Mouse (Mus musculus) skeletal muscle tissue, adult 2 months (tissue): ENCODE data around the gene Cd52.
"Not testable (repeated sequence)": the region's sequence is repeated elsewhere in the genome, so short reads cannot be mapped to it uniquely, and the experiment has no call there.

ENCODE experiments used
- DNase-seq: peaks from one replicate; pipeline ENCODE4 v3.0.0-alpha.2; 2012; ENCODE audit warnings: low read depth, low spot score

Cd52 gene

DNA sequence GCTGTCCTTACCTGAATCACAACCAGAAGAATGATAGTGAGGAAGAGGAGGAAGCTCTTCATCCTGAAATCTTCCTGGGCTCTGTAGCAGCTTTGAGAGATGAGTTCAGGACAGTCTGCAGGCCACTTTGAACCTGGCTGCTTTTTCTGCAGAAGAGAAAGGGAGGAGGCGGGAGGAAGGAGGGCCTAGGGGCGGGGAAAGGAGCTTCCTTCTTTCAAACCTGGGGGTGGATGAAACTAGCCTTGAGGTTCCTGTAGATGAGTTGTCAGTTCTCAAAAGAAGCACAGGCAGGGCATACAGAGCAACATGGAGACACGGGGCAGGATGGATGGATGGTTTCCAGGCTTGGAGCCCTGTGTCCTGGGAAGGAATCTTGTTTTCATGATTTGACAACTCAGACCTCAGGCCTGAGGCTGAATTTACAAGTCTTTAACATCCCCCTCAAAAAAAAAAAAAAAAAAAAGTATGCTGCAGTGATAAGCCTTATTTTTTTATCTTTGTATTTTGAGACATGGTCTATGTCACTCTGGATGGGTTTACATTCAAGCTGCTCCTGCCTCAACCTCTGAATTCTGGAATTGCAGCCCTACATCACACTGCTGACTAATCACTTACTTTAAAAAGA is at the start of gene Cd52:
Gene Cd52, minus strand, starts transcription at position 160 of the 625 bp plus-strand sequence.
- DNase-seq, result peak; percentile 30

GRCm38 (mm10) chr4:134144297-134144696 is 49.4 kb upstream of the Cd52 start:
- not testable (repeated sequence) for DNase-seq

DNA sequence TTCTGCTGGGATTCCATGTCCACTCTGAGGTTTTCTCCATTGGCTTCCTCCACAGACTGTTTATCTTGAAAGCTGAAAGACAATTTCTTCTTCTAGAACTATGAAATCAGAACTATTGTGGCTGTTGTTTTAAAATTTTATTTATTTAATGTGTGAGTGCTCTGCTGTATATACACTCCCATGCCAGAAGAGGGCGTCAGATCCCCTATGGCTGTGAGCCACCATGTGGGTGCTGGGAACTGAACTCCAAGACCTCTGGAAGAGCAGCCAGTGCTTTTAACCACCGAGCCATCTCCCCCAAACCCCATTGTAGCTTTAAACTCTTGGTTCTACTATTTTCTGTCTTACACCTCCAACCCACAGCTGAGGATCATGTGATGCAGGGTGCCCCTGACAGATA is 44.0 kb upstream of the Cd52 start:
- no peak for DNase-seq

GRCm38 (mm10) chr4:134136280-134136926 is 41.5 kb upstream of the Cd52 start:
- no peak for DNase-seq

DNA sequence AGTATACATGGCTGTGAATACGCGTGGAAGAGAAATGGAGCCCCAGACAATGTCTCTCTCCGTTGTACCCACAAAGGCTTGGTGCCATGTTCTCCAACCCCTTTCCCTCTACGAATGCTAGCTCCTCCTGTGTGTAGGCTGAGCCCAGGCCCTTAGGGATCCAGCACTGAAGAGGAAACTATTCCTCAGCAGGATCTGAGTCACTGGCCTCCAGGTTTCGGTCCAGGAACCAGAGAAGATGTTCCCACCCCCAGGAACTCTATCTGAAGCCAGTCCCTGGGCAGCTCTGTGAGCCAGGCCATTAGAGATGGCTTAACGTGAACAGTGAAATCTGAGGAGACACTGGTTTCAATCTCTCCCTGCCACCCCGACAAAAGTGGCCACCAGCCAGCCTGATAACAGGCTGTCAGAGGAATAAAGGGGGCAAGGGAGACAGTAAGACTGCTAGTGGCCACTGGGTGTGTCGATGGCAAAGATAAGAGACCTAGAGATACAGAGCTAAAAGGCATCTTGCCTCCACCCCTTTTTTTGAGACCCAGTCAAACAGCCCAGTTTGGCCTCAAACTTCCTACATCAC is 37.7 kb upstream of the Cd52 start:
- no peak for DNase-seq

GRCm38 (mm10) chr4:134132117-134132516 is 37.2 kb upstream of the Cd52 start:
- no peak for DNase-seq

DNA sequence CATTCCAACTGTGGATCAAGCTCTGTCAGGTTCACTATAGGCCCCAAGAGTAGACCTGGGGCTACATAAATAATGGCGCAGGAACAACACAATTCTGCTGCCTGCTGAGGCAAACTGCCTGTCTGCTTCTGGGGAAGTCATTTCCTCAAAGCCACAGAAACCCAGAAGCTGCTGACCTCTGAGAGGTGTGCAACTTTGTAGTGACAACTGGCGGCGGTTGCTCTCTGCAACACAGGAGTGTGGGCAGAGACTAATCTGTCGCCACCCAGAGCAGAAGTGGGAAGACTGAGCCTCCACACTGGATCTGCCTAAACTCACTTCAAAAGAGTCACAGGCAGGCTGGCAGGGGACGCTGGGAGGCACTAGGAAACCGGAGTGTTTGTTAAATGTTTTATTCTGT is 34.6 kb upstream of the Cd52 start:
- DNase-seq, result no peak

DNA sequence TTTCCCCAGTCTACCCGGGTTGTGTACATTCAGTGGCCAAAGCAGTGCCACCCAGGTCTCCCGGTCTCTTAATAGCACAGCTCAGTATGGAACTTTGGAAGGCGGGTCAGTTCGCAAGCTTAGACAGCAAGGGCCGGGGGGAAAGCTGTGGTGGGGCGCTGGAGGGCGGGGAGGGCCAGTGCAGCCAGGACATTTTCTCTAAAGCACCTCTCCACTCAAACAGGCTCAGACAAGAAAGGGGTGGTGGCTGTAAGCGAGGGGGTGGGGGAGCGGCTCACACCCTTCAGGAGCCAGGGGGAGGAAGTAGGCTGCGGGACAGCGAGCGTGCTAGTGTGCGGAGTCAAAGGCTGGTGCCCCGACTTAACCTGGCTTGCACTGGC is 34.1 kb upstream of the Cd52 start:
- DNase-seq, result no peak

DNA sequence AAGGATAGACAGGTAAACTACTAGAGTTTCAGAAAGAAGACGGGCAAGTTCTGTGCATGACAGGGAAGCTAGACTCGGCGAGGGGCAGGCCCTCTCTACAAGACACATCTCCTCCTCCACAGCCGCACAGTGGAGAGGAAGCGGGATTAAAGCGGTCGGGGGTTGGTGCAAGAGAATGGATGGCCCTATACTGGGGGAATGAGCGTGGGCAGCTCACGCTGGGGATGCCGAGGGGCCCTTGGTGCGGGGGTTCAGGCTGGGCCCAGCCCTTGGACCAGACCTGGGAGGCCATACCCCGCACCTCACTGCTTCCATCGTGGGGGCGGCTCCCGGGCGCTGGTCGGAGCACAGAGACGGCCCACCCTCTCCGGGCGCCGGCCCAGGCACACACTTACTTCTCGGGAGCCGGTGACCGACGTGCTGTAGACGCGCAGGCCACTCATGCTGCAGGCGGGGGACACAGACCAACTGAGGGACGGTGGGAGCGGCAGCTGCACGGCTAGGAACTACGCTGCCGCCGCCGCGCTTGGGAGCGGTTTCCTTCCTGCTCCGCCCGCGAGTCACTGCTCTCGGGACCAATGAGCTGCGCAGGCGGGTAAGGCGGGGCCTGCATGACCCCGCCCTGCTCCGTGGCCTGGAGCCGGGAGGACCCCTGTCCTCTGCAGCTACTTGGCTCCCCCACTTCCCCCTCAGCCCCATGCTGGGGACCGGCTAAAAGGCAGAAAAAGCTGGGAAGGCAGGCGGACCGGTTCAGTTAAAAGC is 33.5 kb upstream of the Cd52 start, which contains the start of gene Sh3bgrl3:
Gene Sh3bgrl3, minus strand, starts transcription at position 569 of the 762 bp plus-strand sequence.
- DNase-seq, result peak; percentile 78

DNA sequence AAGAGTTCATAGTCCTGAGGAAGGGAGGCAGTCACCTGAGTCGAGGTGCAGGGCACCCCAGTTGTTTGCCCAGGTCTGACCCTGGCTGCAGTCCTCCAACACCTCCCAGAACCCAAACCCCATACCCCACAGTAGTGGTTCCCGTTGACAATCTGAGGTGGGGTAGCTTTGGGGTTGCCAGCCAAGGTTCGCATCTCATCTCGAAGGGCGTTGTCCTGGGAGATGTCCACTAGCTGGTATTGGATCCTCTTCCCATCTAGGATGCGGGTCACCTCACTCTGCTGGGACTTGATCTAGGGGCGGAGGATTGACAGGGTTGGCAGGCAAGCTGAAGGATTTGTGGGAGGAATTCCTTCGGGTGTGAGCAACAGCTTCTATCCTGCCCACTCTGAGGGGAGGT is 32.9 kb upstream of the Cd52 start:
- DNase-seq, result no peak

DNA sequence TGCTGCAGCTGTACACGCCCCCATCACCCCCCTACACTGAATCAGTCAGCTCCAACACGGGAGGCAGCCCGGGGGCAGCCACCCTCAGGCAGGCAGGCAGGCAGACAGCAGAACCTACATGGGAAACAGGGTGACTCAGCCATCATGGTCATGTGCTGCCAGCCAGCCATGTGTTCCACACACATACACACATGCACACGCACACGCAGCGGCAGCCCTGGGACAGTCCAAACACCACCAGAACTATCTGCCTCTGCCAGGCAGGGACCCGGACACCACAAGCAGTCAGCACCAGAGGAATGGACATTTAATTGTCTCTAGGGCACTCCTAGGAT is 32.2 kb upstream of the Cd52 start:
- no peak for DNase-seq

- no peak for DNase-seq
Observed at GRCm38 (mm10) chr4:134126300-134127120, 31.6 kb upstream of the Cd52 start.

- DNase-seq, result no peak
Observed at GRCm38 (mm10) chr4:134125383-134126060, 30.6 kb upstream of the Cd52 start.

DNA sequence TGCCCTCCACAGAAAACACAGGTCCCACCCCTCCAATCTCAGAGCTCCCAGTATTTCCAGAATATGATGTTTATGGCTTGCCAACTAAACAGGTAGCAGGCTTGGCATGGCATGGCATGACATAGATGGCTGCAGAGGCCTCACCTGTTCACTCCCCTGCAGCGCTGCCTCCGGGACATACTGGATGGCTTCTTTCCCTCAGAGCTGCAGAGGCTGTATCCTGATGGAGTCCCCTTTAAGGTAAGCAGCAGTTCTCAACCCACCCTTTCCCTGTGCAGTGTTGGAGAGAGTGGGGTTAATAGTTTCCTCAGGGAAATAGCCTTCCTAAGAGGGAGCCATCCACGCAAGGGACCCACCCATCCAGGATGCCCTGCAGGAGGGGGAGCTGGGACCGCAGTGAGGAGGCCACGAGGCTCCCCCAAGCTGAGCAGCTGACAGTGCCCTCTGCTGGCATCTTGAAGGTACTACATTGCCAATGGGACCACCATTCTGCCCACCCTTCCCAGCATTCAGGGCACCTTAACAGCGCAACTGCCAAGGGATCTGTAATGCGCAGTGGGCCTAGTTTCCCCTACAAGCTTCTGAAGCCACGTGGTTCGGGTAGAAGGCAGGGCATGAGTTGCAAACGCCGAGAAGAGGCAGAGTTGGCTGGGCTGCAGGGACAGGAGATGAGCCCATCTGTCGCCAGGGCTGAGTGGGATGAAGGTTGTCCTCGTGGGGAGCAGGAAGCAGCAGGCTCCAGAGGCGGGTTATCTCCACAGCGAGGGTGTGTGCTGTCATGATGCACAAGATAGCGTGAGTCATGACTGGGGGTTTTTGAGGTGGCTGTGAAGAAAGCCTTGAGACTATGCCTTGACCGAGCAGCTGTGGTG is 29.0 kb upstream of the Cd52 start:
- no peak for DNase-seq

DNA sequence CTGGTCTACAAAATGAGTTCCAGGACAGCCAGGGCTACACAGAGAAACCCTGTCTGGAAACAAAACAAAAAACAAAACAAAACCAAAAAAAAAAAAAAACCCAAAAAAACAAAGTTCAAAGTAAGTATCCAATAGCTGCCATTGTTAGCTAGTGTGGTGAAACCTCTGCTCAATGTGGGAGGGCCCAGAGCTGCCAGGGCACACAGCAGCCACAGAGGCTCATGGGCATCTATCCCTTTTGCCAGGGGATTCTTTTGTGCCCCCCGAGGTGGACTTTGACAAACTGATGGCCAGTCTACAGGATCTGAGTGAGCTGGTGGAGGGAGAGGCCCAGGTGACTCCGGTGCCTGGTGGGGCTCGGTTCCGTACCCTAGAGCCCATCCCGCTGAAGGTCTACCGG is 28.3 kb upstream of the Cd52 start:
- DNase-seq, result no peak

- DNase-seq, result peak; percentile 51
Observed at GRCm38 (mm10) chr4:134122281-134122680, 27.4 kb upstream of the Cd52 start.

DNA sequence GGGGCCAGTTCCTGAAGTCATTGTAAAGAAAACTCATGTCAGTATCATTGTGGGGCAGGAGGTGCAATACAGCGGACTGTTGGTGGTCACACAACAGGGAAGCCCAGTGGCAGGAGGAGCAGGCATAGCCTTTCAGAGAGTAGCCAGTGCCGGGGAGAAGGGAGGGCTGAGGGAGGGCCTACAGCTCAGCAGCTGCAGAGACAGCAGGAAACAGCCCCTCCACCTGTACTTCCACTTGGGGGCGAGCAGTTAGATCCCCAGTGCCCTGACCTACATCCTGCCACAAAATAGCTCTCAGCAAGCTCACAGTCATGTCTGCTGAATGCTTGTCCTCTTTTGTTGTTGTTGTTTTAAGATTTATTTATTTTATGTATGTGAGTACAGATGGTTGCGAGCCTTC is 26.7 kb upstream of the Cd52 start:
- no peak for DNase-seq

DNA sequence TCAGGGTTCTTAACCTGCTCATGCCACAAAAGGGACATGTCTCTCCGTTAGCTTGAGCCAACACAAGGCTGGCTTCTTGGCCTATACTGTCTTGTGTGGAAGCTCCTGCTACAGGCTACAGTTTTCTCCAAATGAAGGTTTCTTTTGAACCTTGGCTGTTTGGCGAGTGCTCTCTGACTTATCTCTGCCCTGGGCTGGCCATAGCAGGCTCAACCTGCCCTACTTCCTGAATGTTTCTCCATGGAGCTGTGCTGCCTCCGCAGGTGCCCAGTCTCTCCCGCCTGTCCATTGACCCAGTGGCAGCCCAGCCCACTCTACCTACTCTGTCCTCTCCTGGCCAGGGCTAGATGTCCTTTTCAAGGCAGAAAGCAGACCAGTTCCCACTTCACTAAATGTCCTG is 26.0 kb upstream of the Cd52 start:
- DNase-seq, result no peak

DNA sequence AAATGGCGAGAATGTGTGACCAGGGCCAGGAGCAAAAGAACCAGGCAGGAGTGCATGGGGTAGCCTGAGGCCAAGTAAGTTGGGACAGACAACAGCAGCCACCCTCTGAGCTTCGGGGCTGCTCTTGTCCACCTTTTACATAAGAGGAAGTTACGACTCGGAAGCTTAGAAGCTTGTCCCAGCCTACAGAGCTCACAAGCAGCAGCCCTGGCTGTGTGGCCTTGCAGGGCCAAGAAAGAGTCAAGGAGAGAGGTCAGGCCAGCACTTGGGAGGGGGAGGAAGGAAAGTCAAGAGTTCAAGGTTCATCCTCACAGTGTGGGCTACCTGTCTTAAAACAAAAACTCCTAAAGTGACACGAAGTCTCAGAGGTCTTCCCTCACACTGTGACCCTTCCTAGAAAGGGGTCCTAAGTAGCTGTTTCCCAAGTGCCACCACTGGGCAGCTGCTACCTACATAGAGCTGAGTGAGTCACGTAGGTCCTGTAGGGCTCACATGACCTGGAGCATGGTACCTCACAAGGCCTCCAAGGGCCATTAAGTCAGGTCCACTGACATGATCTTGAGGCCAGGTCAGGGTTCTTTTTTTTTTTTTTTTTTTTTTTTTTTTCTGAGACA is 25.4 kb upstream of the Cd52 start:
- DNase-seq, result no peak

DNA sequence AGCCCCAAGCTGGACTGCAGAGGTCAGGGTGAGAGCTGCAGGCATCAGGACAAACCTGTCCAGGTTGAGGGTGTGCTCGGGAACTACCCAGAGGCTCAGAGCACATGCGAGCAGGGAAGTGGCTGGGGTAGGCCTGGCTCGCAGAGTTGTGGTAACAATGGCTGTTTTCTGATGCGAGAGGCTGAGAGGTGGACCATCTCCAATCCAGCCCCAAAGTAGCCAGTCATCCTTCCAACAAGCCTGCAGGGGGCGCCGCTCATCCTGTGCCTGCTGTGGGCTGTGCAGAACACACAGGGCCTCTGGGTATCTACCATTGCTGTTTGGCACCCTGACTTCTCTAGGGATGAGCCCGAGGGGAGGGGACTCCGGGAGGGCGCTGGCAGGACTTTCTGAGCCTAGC is 24.8 kb upstream of the Cd52 start:
- DNase-seq, result no peak
